Mouse (Mus musculus): ENCODE results near the gene Olfr12. TPM values are rescaled to one million over a fixed set of nuclear protein-coding genes. Genes with fewer than 3 reads are reported as not detected.
A peak's percentile ranks its signal among the peaks of the same experiment; 100 is the strongest.

Gene Olfr12
- polyA plus RNA-seq, 1 experiment from 2014 or later: not detected

GRCm38 (mm10) chr1:92614516-92614915, 3.1 kb upstream of the Olfr12 start:
- Histone ChIP-seq H3K9me3 (ENCODE audit: control insufficient read depth, low read length) (no peaks in the 10 kb centered on the region), H3K9ac (ENCODE audit: low read depth, low read length) (no peak overlapping the region), H3K36me3 (ENCODE audit: control insufficient read depth, insufficient read depth, low read length) (no peaks in the 10 kb centered on the region), H3K4me3 (ENCODE audit: low read length) (no peak overlapping the region), H3K27me3 (replicated peaks; ENCODE audit: control insufficient read depth, insufficient read depth, low read length) (no peaks in the 10 kb centered on the region), H3K4me1 (ENCODE audit: control insufficient read depth, insufficient read depth, low read depth, low read length) (no peaks in the 10 kb centered on the region), H3K4me2 (ENCODE audit: low read length) (no peak overlapping the region), H3K27ac (ENCODE audit: low read depth, low read length) (no peak overlapping the region)
- ATAC-seq: no peak
- WGBS: 9% methylated on average over 1 of the region's 1 CpGs

DNA sequence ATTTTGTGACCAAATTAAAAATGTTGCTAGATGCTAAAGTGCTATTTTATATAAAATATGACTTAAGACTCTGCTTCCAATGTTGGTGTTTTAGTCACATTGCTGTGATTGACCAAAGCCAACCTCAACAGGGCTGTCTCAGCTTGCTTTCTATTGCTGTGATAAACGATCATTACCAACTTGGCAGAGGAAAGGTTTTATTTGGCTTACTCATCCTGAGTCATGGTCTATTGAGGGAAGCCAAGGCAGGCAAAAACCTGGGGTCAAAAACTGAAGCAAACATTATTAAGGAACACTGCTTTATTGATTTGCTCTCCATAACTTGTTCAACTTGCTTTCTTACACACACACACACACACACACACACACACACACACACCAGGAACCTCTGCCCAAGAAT, 1.5 kb upstream of the Olfr12 start:
- Histone ChIP-seq H3K4me3 (ENCODE audit: low read length) (no peak overlapping the region), H3K27me3 (replicated peaks; ENCODE audit: control insufficient read depth, insufficient read depth, low read length) (no peaks in the 10 kb centered on the region), H3K27ac (ENCODE audit: low read depth, low read length) (no peak overlapping the region), H3K4me1 (ENCODE audit: control insufficient read depth, insufficient read depth, low read depth, low read length) (no peaks in the 10 kb centered on the region), H3K36me3 (ENCODE audit: control insufficient read depth, insufficient read depth, low read length) (no peaks in the 10 kb centered on the region), H3K9ac (ENCODE audit: low read depth, low read length) (no peak overlapping the region), H3K9me3 (ENCODE audit: control insufficient read depth, low read length) (no peaks in the 10 kb centered on the region), H3K4me2 (ENCODE audit: low read length) (no peak overlapping the region)
- 93% methylated on average over 1 of the region's 1 CpGs for WGBS
- ATAC-seq: no peak

DNA sequence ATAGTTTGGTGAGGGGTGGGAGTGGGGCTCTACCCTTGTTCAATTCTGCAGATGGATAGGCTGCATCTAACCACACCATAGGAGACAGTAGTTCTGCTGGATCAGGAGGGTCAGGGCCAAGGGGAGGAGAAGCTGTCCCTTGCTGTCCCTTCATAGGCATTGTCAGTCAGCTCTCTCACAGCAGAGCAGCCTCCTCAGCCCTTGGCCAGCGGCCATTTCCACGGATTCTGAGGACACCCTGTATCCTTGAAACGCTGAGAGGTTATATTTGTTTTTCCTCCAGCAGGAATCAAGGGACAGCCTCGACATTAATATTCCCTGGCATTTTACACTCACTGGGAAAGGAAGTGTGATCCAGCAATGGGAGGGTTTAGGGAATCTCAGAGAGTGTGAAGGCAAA, 772 bp downstream of the Olfr12 start:
- Histone ChIP-seq H3K9ac (ENCODE audit: low read depth, low read length) (no peak overlapping the region), H3K9me3 (ENCODE audit: control insufficient read depth, low read length) (no peaks in the 10 kb centered on the region), H3K4me2 (ENCODE audit: low read length) (no peak overlapping the region), H3K27me3 (replicated peaks; ENCODE audit: control insufficient read depth, insufficient read depth, low read length) (no peaks in the 10 kb centered on the region), H3K4me3 (ENCODE audit: low read length) (no peak overlapping the region), H3K36me3 (ENCODE audit: control insufficient read depth, insufficient read depth, low read length) (no peaks in the 10 kb centered on the region), H3K4me1 (ENCODE audit: control insufficient read depth, insufficient read depth, low read depth, low read length) (no peaks in the 10 kb centered on the region), H3K27ac (ENCODE audit: low read depth, low read length) (no peak overlapping the region)
- ATAC-seq: no peak
- WGBS: 63% methylated on average over 4 of the region's 4 CpGs

- Histone ChIP-seq H3K36me3 (ENCODE audit: control insufficient read depth, insufficient read depth, low read length) (no peaks in the 10 kb centered on the region), H3K4me3 (ENCODE audit: low read length) (no peak overlapping the region), H3K4me2 (ENCODE audit: low read length) (no peak overlapping the region), H3K9ac (ENCODE audit: low read depth, low read length) (no peak overlapping the region), H3K9me3 (ENCODE audit: control insufficient read depth, low read length) (no peaks in the 10 kb centered on the region), H3K4me1 (ENCODE audit: control insufficient read depth, insufficient read depth, low read depth, low read length) (no peaks in the 10 kb centered on the region), H3K27me3 (replicated peaks; ENCODE audit: control insufficient read depth, insufficient read depth, low read length) (no peaks in the 10 kb centered on the region), H3K27ac (ENCODE audit: low read depth, low read length) (no peak overlapping the region)
- no peak for ATAC-seq
- WGBS: 57% methylated on average over 4 of the region's 4 CpGs
These were observed 10.6 kb downstream of the Olfr12 start for GRCm38 (mm10) chr1:92628227-92628626.

DNA sequence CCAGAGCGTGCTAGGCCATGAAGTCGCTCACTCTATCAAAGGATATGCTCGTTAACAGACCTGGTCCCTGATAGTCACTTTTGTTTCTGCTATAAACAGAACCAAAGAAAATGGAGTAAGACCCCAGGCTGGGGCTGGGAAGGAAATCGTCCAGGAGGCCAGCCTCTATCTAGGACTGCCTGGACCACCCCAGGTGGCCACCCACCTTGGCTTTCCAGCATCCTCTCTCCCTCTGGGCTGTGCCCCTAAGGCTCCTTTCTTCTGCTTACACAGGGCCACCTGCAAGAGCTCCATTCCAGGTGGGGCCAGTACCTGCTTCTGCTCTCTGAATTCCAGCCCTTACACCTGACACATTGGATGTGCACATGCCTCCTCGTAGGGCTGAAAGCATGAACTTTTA, 14.6 kb downstream of the Olfr12 start:
- no peak for ATAC-seq
- Histone ChIP-seq H3K4me1 (ENCODE audit: control insufficient read depth, insufficient read depth, low read depth, low read length) (no peaks in the 10 kb centered on the region), H3K9ac (ENCODE audit: low read depth, low read length) (no peak overlapping the region), H3K4me2 (ENCODE audit: low read length) (no peak overlapping the region), H3K36me3 (ENCODE audit: control insufficient read depth, insufficient read depth, low read length) (peaks cover 6% of the 10 kb centered on the region), H3K9me3 (ENCODE audit: control insufficient read depth, low read length) (no peaks in the 10 kb centered on the region), H3K27ac (ENCODE audit: low read depth, low read length) (no peak overlapping the region), H3K27me3 (replicated peaks; ENCODE audit: control insufficient read depth, insufficient read depth, low read length) (no peaks in the 10 kb centered on the region), H3K4me3 (ENCODE audit: low read length) (no peak overlapping the region)
- 86% methylated on average over 5 of the region's 5 CpGs for WGBS

DNA sequence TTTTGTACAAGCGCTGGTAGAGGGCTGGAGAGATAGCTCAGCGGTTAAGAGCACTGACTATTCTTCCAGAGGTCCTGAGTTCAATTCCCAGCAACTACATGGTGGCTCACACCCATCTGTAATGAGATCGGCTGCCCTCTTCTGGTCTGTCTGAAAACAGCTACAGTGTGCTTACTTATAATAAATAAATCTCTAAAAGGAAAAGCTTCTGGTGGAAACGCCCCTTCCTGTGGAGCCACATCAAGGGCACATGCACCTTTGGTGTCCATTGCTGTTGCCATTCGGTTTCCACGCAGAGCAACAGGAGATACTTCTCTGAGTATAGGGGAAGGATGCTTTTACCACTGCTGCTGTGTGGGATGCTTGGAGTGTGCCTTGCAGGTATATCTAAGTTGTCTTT, 15.4 kb downstream of the Olfr12 start:
- Histone ChIP-seq H3K4me2 (ENCODE audit: low read length) (no peak overlapping the region), H3K9me3 (ENCODE audit: control insufficient read depth, low read length) (no peaks in the 10 kb centered on the region), H3K36me3 (ENCODE audit: control insufficient read depth, insufficient read depth, low read length) (peaks cover 6% of the 10 kb centered on the region), H3K27ac (ENCODE audit: low read depth, low read length) (no peak overlapping the region), H3K9ac (ENCODE audit: low read depth, low read length) (no peak overlapping the region), H3K27me3 (replicated peaks; ENCODE audit: control insufficient read depth, insufficient read depth, low read length) (no peaks in the 10 kb centered on the region), H3K4me1 (ENCODE audit: control insufficient read depth, insufficient read depth, low read depth, low read length) (no peaks in the 10 kb centered on the region), H3K4me3 (ENCODE audit: low read length) (no peak overlapping the region)
- no peak for ATAC-seq
- 73% methylated on average over 6 of the region's 6 CpGs for WGBS

- 89% methylated on average over 8 of the region's 8 CpGs for WGBS
- no peak overlapping the region for H3K4me2 ChIP-seq (ENCODE audit: low read length)
- no peak for ATAC-seq
These were observed 16.1 kb downstream of the Olfr12 start for GRCm38 (mm10) chr1:92633726-92634125.

DNA sequence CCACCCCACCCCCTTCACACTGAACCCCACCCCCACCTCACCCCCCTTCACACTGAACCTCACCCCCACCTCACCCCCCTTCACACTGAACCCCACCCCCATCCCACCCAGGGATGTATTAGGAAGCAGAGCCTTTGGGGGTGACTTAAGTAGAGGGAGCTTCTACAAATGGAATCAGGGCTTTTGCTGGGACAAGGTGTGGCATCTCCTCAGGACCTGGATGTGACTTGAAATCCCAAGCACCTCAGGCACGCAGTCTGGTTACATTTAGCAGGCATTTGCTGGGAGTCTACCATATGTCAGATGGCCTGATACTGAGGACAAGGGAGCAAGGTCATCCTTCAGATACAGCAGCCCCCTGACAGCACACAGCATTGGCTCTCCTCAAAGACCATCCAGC, 17.0 kb downstream of the Olfr12 start:
- WGBS: 53% methylated on average over 1 of the region's 1 CpGs
- H3K27ac ChIP-seq (ENCODE audit: low read depth, low read length): no peak overlapping the region

More at GRCm38 (mm10) chr1:92633726-92634125, 16.1 kb downstream of the Olfr12 start:
- Histone ChIP-seq H3K9ac (ENCODE audit: low read depth, low read length) (no peak overlapping the region), H3K27ac (ENCODE audit: low read depth, low read length) (no peak overlapping the region), H3K27me3 (replicated peaks; ENCODE audit: control insufficient read depth, insufficient read depth, low read length) (no peaks in the 10 kb centered on the region), H3K4me1 (ENCODE audit: control insufficient read depth, insufficient read depth, low read depth, low read length) (no peaks in the 10 kb centered on the region), H3K36me3 (ENCODE audit: control insufficient read depth, insufficient read depth, low read length) (peaks cover 6% of the 10 kb centered on the region), H3K4me3 (ENCODE audit: low read length) (no peak overlapping the region), H3K9me3 (ENCODE audit: control insufficient read depth, low read length) (no peaks in the 10 kb centered on the region)

GRCm38 (mm10) chr1:92634976-92635599, 17.5 kb downstream of the Olfr12 start:
- no peak overlapping the region for H3K9ac ChIP-seq (ENCODE audit: low read depth, low read length)
- H3K27ac ChIP-seq (ENCODE audit: low read depth, low read length): no peak overlapping the region
- ATAC-seq: peak; percentile 84
- H3K9me3 ChIP-seq (ENCODE audit: control insufficient read depth, low read length): no peaks in the 10 kb centered on the region
- H3K27me3 ChIP-seq (replicated peaks; ENCODE audit: control insufficient read depth, insufficient read depth, low read length): no peaks in the 10 kb centered on the region
- H3K4me3 ChIP-seq (ENCODE audit: low read length): no peak overlapping the region
- no peak overlapping the region for H3K4me2 ChIP-seq (ENCODE audit: low read length)
- H3K36me3 ChIP-seq (ENCODE audit: control insufficient read depth, insufficient read depth, low read length): peaks cover 6% of the 10 kb centered on the region
- 44% methylated on average over 4 of the region's 4 CpGs for WGBS
- peaks cover 2% of the 10 kb centered on the region for H3K4me1 ChIP-seq (ENCODE audit: control insufficient read depth, insufficient read depth, low read depth, low read length)

More for the DNA sequence above, 17.0 kb downstream of the Olfr12 start:
- Histone ChIP-seq H3K36me3 (ENCODE audit: control insufficient read depth, insufficient read depth, low read length) (peaks cover 6% of the 10 kb centered on the region), H3K27me3 (replicated peaks; ENCODE audit: control insufficient read depth, insufficient read depth, low read length) (no peaks in the 10 kb centered on the region), H3K4me1 (ENCODE audit: control insufficient read depth, insufficient read depth, low read depth, low read length) (no peaks in the 10 kb centered on the region), H3K4me3 (ENCODE audit: low read length) (no peak overlapping the region), H3K4me2 (ENCODE audit: low read length) (no peak overlapping the region), H3K9ac (ENCODE audit: low read depth, low read length) (no peak overlapping the region), H3K9me3 (ENCODE audit: control insufficient read depth, low read length) (no peaks in the 10 kb centered on the region)
- ATAC-seq: peak; percentile 5; the same call in 1 of the 2 replicates
